Mouse (Mus musculus) liver, embryonic 14.5 days (tissue): ENCODE results near the gene Sytl1. TPM values are rescaled to one million over a fixed set of nuclear protein-coding genes. Genes with fewer than 3 reads are reported as not detected.

Experiments used
- ATAC-seq: fragments of 200-750 bp; cut with Nextera tagmentation; 2 replicates; pipeline ENCODE4 v1.8.0; 2017; ENCODE audit warnings: moderate number of reproducible peaks, mild to moderate bottlenecking, moderate library complexity; ENCODE audit not compliant: insufficient read depth
- DNase-seq, 3 experiments: peaks; one replicate each; pipeline ENCODE4 v3.0.0-alpha.2; 2012 to 2013; ENCODE audit warnings: low read depth in 3 of 3, low spot score in 3 of 3
- H3K27ac ChIP-seq: fragments of 300-500 bp; sonication (generic); 2 replicates; pipeline ENCODE4 v1.5.1; 2014; ENCODE audit warnings: moderate library complexity, mild to moderate bottlenecking, control low read depth, inconsistent platforms
- H3K27me3 ChIP-seq: fragments of 300-500 bp; sonication (generic); 2 replicates; pipeline ENCODE4 v1.6.1; 2014; ENCODE audit warnings: mild to moderate bottlenecking, low read length, moderate library complexity; ENCODE audit not compliant: control insufficient read depth, insufficient read depth
- H3K36me3 ChIP-seq: fragments of 300-500 bp; sonication (generic); replicated peaks from 2 replicates; pipeline ENCODE4 v1.6.1; 2014; ENCODE audit warnings: low read depth; ENCODE audit not compliant: control insufficient read depth, insufficient read depth
- H3K4me1 ChIP-seq, 2 experiments: fragments of 200-500 bp in 1 of 2; fragments of 300-500 bp in 1 of 2; sonication (generic) in 1 of 2; replicated peaks; 2 replicates each; pipeline ENCODE4 v1.6.1; 2012 to 2014; ENCODE audit warnings: antibody characterized with exemption in 1 of 2, inconsistent platforms in 1 of 2, low read length in 1 of 2; ENCODE audit not compliant: control insufficient read depth in 2 of 2, insufficient read depth in 2 of 2
- H3K4me2 ChIP-seq: fragments of 300-500 bp; sonication (generic); 2 replicates; pipeline ENCODE4 v1.6.1; 2014; ENCODE audit warnings: low read depth, mild to moderate bottlenecking, control low read depth, moderate library complexity
- H3K4me3 ChIP-seq, 2 experiments: fragments of 200-500 bp in 1 of 2; fragments of 300-500 bp in 1 of 2; sonication (generic) in 1 of 2; 2 replicates each; pipeline ENCODE4 v1.5.1; 2012 to 2014; ENCODE audit warnings: low read depth in 2 of 2, low read length in 2 of 2, mild to moderate bottlenecking in 2 of 2, control low read depth in 1 of 2, inconsistent platforms in 1 of 2, moderate library complexity in 1 of 2; ENCODE audit not compliant: insufficient read depth in 1 of 2
- H3K9ac ChIP-seq: fragments of 300-500 bp; sonication (generic); replicated peaks from 2 replicates; pipeline ENCODE4 v1.6.1; 2014; ENCODE audit warnings: mild to moderate bottlenecking, control low read depth, moderate library complexity
- H3K9me3 ChIP-seq: fragments of 300-500 bp; sonication (generic); 2 replicates; pipeline ENCODE4 v1.6.1; 2016; ENCODE audit warnings: low read length, mixed read lengths; ENCODE audit not compliant: control insufficient read depth
- CTCF ChIP-seq: IDR thresholded peaks from 2 replicates; pipeline ENCODE4 v1.5.1; 2016; ENCODE audit warnings: antibody characterized with exemption, low read depth, control low read depth
- EP300 ChIP-seq: IDR thresholded peaks from 2 replicates; pipeline ENCODE4 v1.6.1; 2016; ENCODE audit warnings: antibody characterized with exemption, low read depth
- WGBS: fragments of 180-500 bp; shearing (Covaris S2); extraction: QIAGEN DNeasy Blood & Tissue Kit; methylation state at CpG from one replicate; pipeline ENCODE4 v1.1.7; 2014; ENCODE audit not compliant: insufficient replicate concordance; 5-methylcytosine and 5-hydroxymethylcytosine counted together
- polyA plus RNA-seq, 2 experiments: library from polyadenylated mRNA; depleted of rRNA in 1 of 2; stranded (reverse) in 1 of 2; unstranded in 1 of 2; fragments of >200 nt; fragmentation: Nextera tagmentation in 1 of 2; extraction: Ambion mirVana in 1 of 2; gene quantifications; 2 replicates each; pipeline versions ENCODE4 v1.2.1 to v1.2.3; 2012 to 2014

The Sytl1 gene
- polyA plus RNA-seq, 2 experiments: 0.48 to 0.52 TPM

DNA sequence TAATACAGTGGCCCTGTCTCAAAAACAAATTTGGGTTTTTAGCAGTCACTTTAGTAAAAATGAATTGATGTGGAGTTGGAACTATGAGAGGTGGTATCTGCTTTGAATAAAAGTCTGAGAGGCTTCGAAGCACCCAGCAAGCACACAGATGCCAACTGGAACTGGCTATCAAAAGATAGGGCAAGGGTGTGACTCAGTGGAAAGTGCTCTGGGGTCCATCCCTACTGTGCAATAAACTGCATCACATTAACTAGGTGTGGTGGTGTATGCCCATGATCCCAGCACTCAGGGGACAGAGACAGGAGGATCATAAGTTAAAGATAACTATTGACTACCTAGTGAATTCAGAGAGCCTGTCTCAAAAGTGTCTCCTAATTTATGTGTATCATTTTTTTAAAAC is 28.3 kb upstream of the Sytl1 start:
- Histone ChIP-seq H3K9me3 (no peaks in the 10 kb centered on the region), H3K4me3 (no peak overlapping the region), H3K27ac (no peak overlapping the region), H3K27me3 (no peaks in the 10 kb centered on the region), H3K9ac (no peak overlapping the region), H3K36me3 (no peaks in the 10 kb centered on the region), H3K4me2 (no peak overlapping the region), H3K4me1 (peaks cover 5 to 14% of the 10 kb centered on the region in 2 experiments)
- ATAC-seq (peak; percentile 47; the same call in 1 of the 2 replicates), DNase-seq (peak in 2 of 3 experiments; percentile 59 to 65)
- WGBS: 43% methylated on average over 1 of the region's 1 CpGs
- TF ChIP-seq CTCF (no peak), EP300 (no peak)

DNA sequence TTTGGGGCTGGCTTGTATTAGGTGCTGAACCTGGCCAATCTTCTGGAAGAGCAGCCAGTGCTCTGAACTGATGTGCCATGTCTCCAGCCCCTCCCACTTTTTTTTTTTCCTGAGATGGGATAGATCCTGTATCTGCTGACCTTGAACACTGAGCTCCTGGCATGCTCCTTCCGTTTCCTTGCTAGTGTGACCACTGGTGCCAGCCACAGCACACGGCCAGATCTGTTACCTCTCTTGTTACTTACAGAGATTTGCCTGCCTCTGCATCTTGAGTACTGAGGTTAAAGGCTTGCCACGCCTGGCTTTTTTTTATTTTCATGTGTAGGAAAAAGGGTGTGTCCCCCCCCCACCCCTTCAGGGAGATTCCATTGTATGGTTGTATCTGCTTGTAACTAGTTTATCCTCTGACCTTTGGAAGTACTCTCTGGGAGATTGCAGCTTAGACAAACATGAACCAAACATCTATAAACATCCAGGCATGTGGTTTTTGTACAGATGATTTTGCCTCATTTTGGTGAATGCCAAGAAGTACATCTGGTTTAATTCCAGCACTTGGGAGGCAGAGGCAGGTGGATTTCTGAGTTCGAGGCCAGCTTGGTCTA is 23.7 kb upstream of the Sytl1 start:
- Histone ChIP-seq H3K9ac (no peak overlapping the region), H3K4me2 (peak overlapping the region; percentile 54), H3K9me3 (no peaks in the 10 kb centered on the region), H3K27ac (no peak overlapping the region), H3K4me1 (peaks cover 27 to 47% of the 10 kb centered on the region in 2 experiments), H3K36me3 (no peaks in the 10 kb centered on the region), H3K4me3 (no peak overlapping the region), H3K27me3 (no peaks in the 10 kb centered on the region)
- TF ChIP-seq CTCF (no peak), EP300 (no peak)
- DNase-seq (no peak), ATAC-seq (no peak)
- WGBS: 38% methylated on average over 4 of the region's 4 CpGs

DNA sequence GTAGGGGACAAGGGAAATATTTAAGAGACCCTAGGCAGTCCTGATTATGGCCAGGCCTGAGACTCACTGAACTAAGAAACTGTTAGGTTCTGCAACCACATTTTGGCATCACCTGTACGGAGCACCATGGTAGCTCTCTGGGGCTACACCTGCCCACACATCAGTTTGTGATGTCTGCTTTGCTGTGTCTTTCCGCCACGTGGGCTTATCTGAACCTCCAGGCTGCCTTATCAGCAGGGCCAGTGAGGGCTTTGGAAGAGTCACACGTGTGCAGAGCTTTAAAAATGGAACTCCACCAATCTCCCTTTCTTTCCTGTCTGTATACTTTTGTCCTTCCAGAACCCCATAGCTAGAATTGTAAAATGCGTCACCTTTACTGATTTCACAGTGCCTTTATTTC is 23.0 kb upstream of the Sytl1 start:
- no peaks in the 10 kb centered on the region for H3K36me3 ChIP-seq
- WGBS: 7% methylated on average over 5 of the region's 5 CpGs
- H3K4me3 ChIP-seq: no peak overlapping the region
- DNase-seq: peak; percentile 89 to 94 (median 91)
- H3K9me3 ChIP-seq: no peaks in the 10 kb centered on the region
- H3K27ac ChIP-seq: peak overlapping the region; percentile 80
- TF ChIP-seq EP300: peak; percentile 92
- TF ChIP-seq CTCF: no peak
- no peaks in the 10 kb centered on the region for H3K27me3 ChIP-seq
- 0 out of 2 replicates have a peak overlapping the region, but pooled peaks have one; percentile 18 for H3K9ac ChIP-seq
- ATAC-seq: peak; percentile 87
- peak overlapping the region; percentile 54 for H3K4me2 ChIP-seq
- H3K4me1 ChIP-seq: peaks cover 27 to 47% of the 10 kb centered on the region in 2 experiments

DNA sequence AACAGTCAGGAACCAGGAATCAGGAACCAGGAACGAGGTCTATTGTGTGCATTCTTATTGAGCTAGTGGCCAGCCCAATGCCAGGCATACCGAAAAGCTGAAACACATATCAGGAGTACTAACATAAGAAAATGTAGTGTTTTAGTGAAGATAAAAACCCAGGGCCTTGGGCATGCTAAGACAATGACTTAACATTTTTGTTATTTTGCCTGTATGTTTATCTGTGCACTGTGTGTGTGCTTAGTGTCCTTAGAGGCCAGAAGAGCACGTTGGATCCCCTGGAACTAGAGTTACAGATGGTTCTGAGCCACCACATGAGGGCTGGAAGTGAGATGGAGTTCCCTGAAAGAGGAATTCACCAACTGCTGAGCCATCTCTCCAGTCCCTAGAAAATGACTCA is 22.4 kb upstream of the Sytl1 start:
- peaks cover 27 to 47% of the 10 kb centered on the region in 2 experiments for H3K4me1 ChIP-seq
- DNase-seq: peak in 2 of 3 experiments; percentile 54 to 68
- H3K27ac ChIP-seq: peak overlapping the region; percentile 80
- peak; percentile 64 for TF ChIP-seq EP300
- no peak for TF ChIP-seq CTCF
- peak; percentile 83 for ATAC-seq
- H3K27me3 ChIP-seq: no peaks in the 10 kb centered on the region
- H3K4me2 ChIP-seq: peak overlapping the region; percentile 54
- H3K9me3 ChIP-seq: no peaks in the 10 kb centered on the region
- 13% methylated on average over 3 of the region's 3 CpGs for WGBS
- H3K36me3 ChIP-seq: no peaks in the 10 kb centered on the region
- 0 out of 2 replicates have a peak overlapping the region, but pooled peaks have one; percentile 18 for H3K9ac ChIP-seq
- no peak overlapping the region for H3K4me3 ChIP-seq

DNA sequence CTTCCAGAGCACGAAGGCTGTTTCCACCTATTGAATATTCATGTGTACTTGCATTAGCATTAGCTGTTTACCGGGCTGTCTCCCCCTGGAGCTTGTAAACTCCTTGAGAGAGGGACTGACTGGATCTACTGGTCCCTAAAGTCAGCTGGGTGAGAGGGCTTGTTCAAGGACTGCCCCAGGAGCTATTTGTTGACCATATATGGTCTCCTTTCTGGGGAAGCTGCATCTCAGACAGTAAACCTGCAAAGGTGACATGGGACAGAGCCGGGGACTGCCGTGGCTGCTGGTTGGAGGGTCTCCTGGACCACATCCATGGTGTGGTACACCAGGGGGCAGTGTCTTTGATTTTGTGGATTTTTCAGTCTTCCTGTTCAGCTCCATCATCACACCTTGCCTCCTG is 19.7 kb upstream of the Sytl1 start:
- Histone ChIP-seq H3K4me2 (no peak overlapping the region), H3K27me3 (no peaks in the 10 kb centered on the region), H3K27ac (no peak overlapping the region), H3K4me3 (no peak overlapping the region), H3K36me3 (no peaks in the 10 kb centered on the region), H3K9me3 (no peaks in the 10 kb centered on the region), H3K4me1 (peaks cover 34 to 53% of the 10 kb centered on the region in 2 experiments), H3K9ac (no peak overlapping the region)
- TF ChIP-seq EP300 (no peak), CTCF (peak; percentile 22; the same call in 1 of the 2 replicates)
- ATAC-seq (no peak), DNase-seq (no peak)
- WGBS: 58% methylated on average over 4 of the region's 4 CpGs
